Mouse (Mus musculus): ENCODE results near the gene Tox3.

GRCm38 (mm10) chr8:90254158-90254867, 93.8 kb downstream of the Tox3 start:
- no peak for TF ChIP-seq CTCF (IDR thresholded peaks at IDR 0.05; ENCODE audit: extremely low read depth, insufficient read depth, low read length)
- TF ChIP-seq POLR2A (IDR thresholded peaks at IDR 0.05; ENCODE audit: extremely low read depth, insufficient read depth, low read length), result no peak

Data from cortical plate, adult 2 months (tissue).